Mouse (Mus musculus): ENCODE data around the gene Sgca. TPM values are rescaled to one million over a fixed set of nuclear protein-coding genes. Genes with fewer than 3 reads are reported as not detected.

Gene Sgca
- polyA plus RNA-seq, 1 experiment from 2014 or later: 0.77 TPM

- WGBS: 80% methylated on average over 5 of the region's 5 CpGs
- no peak overlapping the region for H3K4me2 ChIP-seq
- no peak overlapping the region for H3K4me3 ChIP-seq (replicated peaks)
- no peak for ATAC-seq (ENCODE audit: low FRiP score)
- H3K27me3 ChIP-seq (replicated peaks): no peaks in the 10 kb centered on the region
- no peaks in the 10 kb centered on the region for H3K36me3 ChIP-seq
- H3K27ac ChIP-seq (replicated peaks): no peak overlapping the region
- no peaks in the 10 kb centered on the region for H3K9me3 ChIP-seq (replicated peaks)
- no peak overlapping the region for H3K9ac ChIP-seq (replicated peaks)
- H3K4me1 ChIP-seq: peaks cover 11% of the 10 kb centered on the region
Measured at GRCm38 (mm10) chr11:94962534-94963101, 13.5 kb downstream of the Sgca start.

GRCm38 (mm10) chr11:94958065-94958858, 17.9 kb downstream of the Sgca start:
- no peak overlapping the region for H3K4me3 ChIP-seq (replicated peaks)
- no peaks in the 10 kb centered on the region for H3K9me3 ChIP-seq (replicated peaks)
- no peaks in the 10 kb centered on the region for H3K36me3 ChIP-seq
- H3K9ac ChIP-seq (replicated peaks): no peak overlapping the region
- peak; percentile 31 for ATAC-seq (ENCODE audit: low FRiP score)
- H3K27me3 ChIP-seq (replicated peaks): no peaks in the 10 kb centered on the region
- H3K4me1 ChIP-seq: peaks cover 12% of the 10 kb centered on the region
- H3K4me2 ChIP-seq: peak overlapping the region; percentile 22
- 25% methylated on average over 8 of the region's 8 CpGs for WGBS
- H3K27ac ChIP-seq (replicated peaks): peak overlapping the region; percentile 72

GRCm38 (mm10) chr11:94957693-94958064, 18.4 kb downstream of the Sgca start:
- 87% methylated on average over 9 of the region's 9 CpGs for WGBS
- Histone ChIP-seq H3K4me3 (replicated peaks) (no peak overlapping the region), H3K4me1 (peaks cover 12% of the 10 kb centered on the region), H3K9me3 (replicated peaks) (no peaks in the 10 kb centered on the region), H3K9ac (replicated peaks) (no peak overlapping the region), H3K36me3 (no peaks in the 10 kb centered on the region), H3K27me3 (replicated peaks) (no peaks in the 10 kb centered on the region), H3K27ac (replicated peaks) (peak overlapping the region; percentile 72), H3K4me2 (no peak overlapping the region)
- ATAC-seq (ENCODE audit: low FRiP score): no peak

- Histone ChIP-seq H3K27me3 (replicated peaks) (no peaks in the 10 kb centered on the region), H3K4me2 (no peak overlapping the region), H3K4me3 (replicated peaks) (no peak overlapping the region), H3K9ac (replicated peaks) (no peak overlapping the region), H3K36me3 (no peaks in the 10 kb centered on the region), H3K9me3 (replicated peaks) (no peaks in the 10 kb centered on the region), H3K4me1 (peaks cover 15% of the 10 kb centered on the region), H3K27ac (replicated peaks) (no peak overlapping the region)
- 63% methylated on average over 9 of the region's 9 CpGs for WGBS
- no peak for ATAC-seq (ENCODE audit: low FRiP score)
Measured at GRCm38 (mm10) chr11:94955103-94955502, 21.0 kb downstream of the Sgca start.

- no peak for ATAC-seq (ENCODE audit: low FRiP score)
- Histone ChIP-seq H3K36me3 (no peaks in the 10 kb centered on the region), H3K9me3 (replicated peaks) (no peaks in the 10 kb centered on the region), H3K27ac (replicated peaks) (no peak overlapping the region), H3K4me3 (replicated peaks) (no peak overlapping the region), H3K4me1 (0 out of 2 replicates have a peak, but pooled peaks cover 3% of the 10 kb centered on the region), H3K27me3 (replicated peaks) (no peaks in the 10 kb centered on the region), H3K9ac (replicated peaks) (no peak overlapping the region), H3K4me2 (no peak overlapping the region)
- WGBS: 8% methylated on average over 6 of the region's 6 CpGs
Measured at GRCm38 (mm10) chr11:94952169-94952568, 24.0 kb downstream of the Sgca start.

GRCm38 (mm10) chr11:94945236-94945635, 30.9 kb downstream of the Sgca start:
- H3K9ac ChIP-seq (replicated peaks): no peak overlapping the region
- H3K4me1 ChIP-seq: no peaks in the 10 kb centered on the region
- no peaks in the 10 kb centered on the region for H3K36me3 ChIP-seq
- ATAC-seq (ENCODE audit: low FRiP score): no peak
- no peak overlapping the region for H3K4me3 ChIP-seq (replicated peaks)
- H3K9me3 ChIP-seq (replicated peaks): no peaks in the 10 kb centered on the region
- WGBS: 87% methylated on average over 12 of the region's 12 CpGs
- no peak overlapping the region for H3K27ac ChIP-seq (replicated peaks)
- no peak overlapping the region for H3K4me2 ChIP-seq
- 0 out of 2 replicates have a peak, but pooled peaks cover 10% of the 10 kb centered on the region for H3K27me3 ChIP-seq (replicated peaks)

- no peak overlapping the region for H3K4me2 ChIP-seq
- H3K4me3 ChIP-seq (replicated peaks): no peak overlapping the region
- no peaks in the 10 kb centered on the region for H3K4me1 ChIP-seq
- no peak overlapping the region for H3K9ac ChIP-seq (replicated peaks)
- no peaks in the 10 kb centered on the region for H3K9me3 ChIP-seq (replicated peaks)
- peaks cover 16% of the 10 kb centered on the region for H3K27me3 ChIP-seq (replicated peaks)
- no peak overlapping the region for H3K27ac ChIP-seq (replicated peaks)
- H3K36me3 ChIP-seq: no peaks in the 10 kb centered on the region
- no peak for ATAC-seq (ENCODE audit: low FRiP score)
- WGBS: 22% methylated on average over 8 of the region's 8 CpGs
Measured at GRCm38 (mm10) chr11:94944295-94944694, 31.8 kb downstream of the Sgca start.

- no peak overlapping the region for H3K4me3 ChIP-seq (replicated peaks)
- H3K36me3 ChIP-seq: no peaks in the 10 kb centered on the region
- H3K27ac ChIP-seq (replicated peaks): no peak overlapping the region
- H3K9ac ChIP-seq (replicated peaks): no peak overlapping the region
- no peak overlapping the region for H3K4me2 ChIP-seq
- peaks cover 28% of the 10 kb centered on the region for H3K27me3 ChIP-seq (replicated peaks)
- ATAC-seq (ENCODE audit: low FRiP score): no peak
- no peaks in the 10 kb centered on the region for H3K9me3 ChIP-seq (replicated peaks)
- WGBS: 84% methylated on average over 15 of the region's 15 CpGs
- H3K4me1 ChIP-seq: peaks cover 3% of the 10 kb centered on the region; the same call in 1 of the 2 replicates
Measured at GRCm38 (mm10) chr11:94943054-94943453, 33.1 kb downstream of the Sgca start.

- Histone ChIP-seq H3K4me1 (peaks cover 9% of the 10 kb centered on the region), H3K27ac (replicated peaks) (no peak overlapping the region), H3K27me3 (replicated peaks) (peaks cover 34% of the 10 kb centered on the region), H3K4me3 (replicated peaks) (no peak overlapping the region), H3K36me3 (no peaks in the 10 kb centered on the region), H3K9me3 (replicated peaks) (no peaks in the 10 kb centered on the region), H3K9ac (replicated peaks) (no peak overlapping the region), H3K4me2 (no peak overlapping the region)
- ATAC-seq (ENCODE audit: low FRiP score): no peak
- 55% methylated on average over 13 of the region's 13 CpGs for WGBS
Measured at GRCm38 (mm10) chr11:94942282-94943023, 33.7 kb downstream of the Sgca start.

- H3K4me2 ChIP-seq: no peak overlapping the region
Measured at GRCm38 (mm10) chr11:94941776-94942175, 34.4 kb downstream of the Sgca start.

GRCm38 (mm10) chr11:94941121-94941520, 35.0 kb downstream of the Sgca start:
- H3K36me3 ChIP-seq: no peaks in the 10 kb centered on the region
- no peak for ATAC-seq (ENCODE audit: low FRiP score)
- peaks cover 45% of the 10 kb centered on the region for H3K27me3 ChIP-seq (replicated peaks)
- no peak overlapping the region for H3K4me3 ChIP-seq (replicated peaks)
- H3K27ac ChIP-seq (replicated peaks): no peak overlapping the region
- H3K4me2 ChIP-seq: no peak overlapping the region
- 46% methylated on average over 9 of the region's 9 CpGs for WGBS
- no peaks in the 10 kb centered on the region for H3K9me3 ChIP-seq (replicated peaks)
- no peak overlapping the region for H3K9ac ChIP-seq (replicated peaks)
- peaks cover 20% of the 10 kb centered on the region for H3K4me1 ChIP-seq

More at GRCm38 (mm10) chr11:94941776-94942175, 34.4 kb downstream of the Sgca start:
- 80% methylated on average over 8 of the region's 8 CpGs for WGBS
- H3K27ac ChIP-seq (replicated peaks): no peak overlapping the region
- H3K36me3 ChIP-seq: no peaks in the 10 kb centered on the region
- H3K9ac ChIP-seq (replicated peaks): no peak overlapping the region
- H3K27me3 ChIP-seq (replicated peaks): peaks cover 38% of the 10 kb centered on the region
- peaks cover 14% of the 10 kb centered on the region for H3K4me1 ChIP-seq
- H3K4me3 ChIP-seq (replicated peaks): no peak overlapping the region
- ATAC-seq (ENCODE audit: low FRiP score): no peak
- H3K9me3 ChIP-seq (replicated peaks): no peaks in the 10 kb centered on the region
